Mouse (Mus musculus) lung, adult 2 months (tissue): ENCODE results near the gene Rhog.

ENCODE experiments used
- CTCF ChIP-seq: fragments of 200-500 bp; IDR thresholded peaks from 2 replicates; pipeline ENCODE4 v1.5.1; 2011; ENCODE audit warnings: mild to moderate bottlenecking, low read length, control low read depth; ENCODE audit not compliant: insufficient read depth
- POLR2A ChIP-seq: fragments of 200-500 bp; IDR thresholded peaks from 2 replicates; pipeline ENCODE4 v1.6.1; 2011; ENCODE audit warnings: low read depth, mild to moderate bottlenecking, control low read depth, low read length, borderline replicate concordance; ENCODE audit errors: extremely low read depth

DNA sequence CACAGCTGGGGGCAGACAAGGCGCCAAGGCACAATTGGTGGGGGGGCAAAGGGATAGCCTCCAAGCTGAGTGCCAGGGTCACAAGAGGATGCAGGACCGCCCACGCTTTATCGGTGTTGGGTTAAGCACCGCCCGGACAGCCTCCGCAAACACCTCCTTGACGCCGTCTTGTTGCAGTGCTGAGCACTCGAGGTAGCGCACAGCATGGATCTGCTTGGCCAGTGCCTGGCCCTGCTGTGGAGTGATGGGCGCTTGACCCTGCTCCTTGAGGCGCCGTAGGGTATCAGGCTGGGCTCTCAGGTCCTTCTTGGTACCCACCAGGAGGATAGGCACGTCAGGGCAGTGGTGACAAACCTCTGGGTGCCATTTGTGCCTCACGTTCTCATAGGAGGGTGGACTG lies 16.3 kb downstream of the Rhog start:
- TF ChIP-seq CTCF (no peak), POLR2A (no peak)
